Mouse (Mus musculus) C2C12 (cell line): Measurements from ENCODE around the gene Fez1. TPM values are rescaled to one million over a fixed set of nuclear protein-coding genes. Genes with fewer than 3 reads are reported as not detected.

Experiments
- H3K27me3 ChIP-seq: one replicate; pipeline ENCODE4 v1.6.1; 2011; ENCODE audit not compliant: control insufficient read depth, insufficient read depth, insufficient read length
- H3K36me3 ChIP-seq: one replicate; pipeline ENCODE4 v1.6.1; 2011; ENCODE audit not compliant: control insufficient read depth, insufficient read depth
- H3K4me3 ChIP-seq: one replicate; pipeline ENCODE4 v1.5.1; 2011; ENCODE audit warnings: mild to moderate bottlenecking, control low read depth; ENCODE audit not compliant: poor library complexity, insufficient read depth, severe bottlenecking
- H3K79me2 ChIP-seq: one replicate; pipeline ENCODE4 v1.6.1; 2011; ENCODE audit not compliant: control insufficient read depth, insufficient read depth
- H3K79me3 ChIP-seq: one replicate; pipeline ENCODE4 v1.6.1; 2011; ENCODE audit warnings: low read depth, control low read depth
- H3ac ChIP-seq: one replicate; pipeline ENCODE3; 2011; ENCODE audit warnings: low read depth; ENCODE audit not compliant: control insufficient read depth, insufficient read length
- CEBPB ChIP-seq: IDR thresholded peaks from one replicate; pipeline ENCODE4 v1.6.1; 2011; ENCODE audit warnings: low read depth, mild to moderate bottlenecking, control low read depth, moderate library complexity
- CTCF ChIP-seq: IDR thresholded peaks from one replicate; pipeline ENCODE4 v1.5.1; 2011; ENCODE audit not compliant: control insufficient read depth, insufficient read depth, insufficient read length
- FOSL1 ChIP-seq: IDR thresholded peaks from one replicate; pipeline ENCODE4 v1.8.0; 2011; ENCODE audit warnings: mild to moderate bottlenecking, low read length; ENCODE audit not compliant: poor library complexity, insufficient read depth, severe bottlenecking
- MAX ChIP-seq: IDR thresholded peaks from one replicate; pipeline ENCODE4 v1.6.1; 2011; ENCODE audit warnings: mild to moderate bottlenecking, control low read depth
- MYOD1 ChIP-seq: IDR thresholded peaks from one replicate; pipeline ENCODE4 v1.6.1; 2011; ENCODE audit warnings: low read depth; ENCODE audit not compliant: control insufficient read depth, insufficient read length
- MYOG ChIP-seq: IDR thresholded peaks from one replicate; pipeline ENCODE4 v1.6.1; 2011; ENCODE audit not compliant: control insufficient read depth, insufficient read length; ENCODE audit errors: extremely low read depth
- USF1 ChIP-seq: IDR thresholded peaks from one replicate; pipeline ENCODE4 v1.6.1; 2011; ENCODE audit warnings: low read depth, mild to moderate bottlenecking, control low read depth, moderate library complexity
- polyA plus RNA-seq: library from polyadenylated mRNA; unstranded; fragments of >200 nt; fragmentation: generic; extraction: Trizol; gene quantifications from one replicate; pipeline ENCODE4 v1.2.1, GENCODE M21; 2012; ENCODE audit warnings: missing spikeins

Fez1 gene
- polyA plus RNA-seq, 1 experiment, result 0.32 TPM

DNA sequence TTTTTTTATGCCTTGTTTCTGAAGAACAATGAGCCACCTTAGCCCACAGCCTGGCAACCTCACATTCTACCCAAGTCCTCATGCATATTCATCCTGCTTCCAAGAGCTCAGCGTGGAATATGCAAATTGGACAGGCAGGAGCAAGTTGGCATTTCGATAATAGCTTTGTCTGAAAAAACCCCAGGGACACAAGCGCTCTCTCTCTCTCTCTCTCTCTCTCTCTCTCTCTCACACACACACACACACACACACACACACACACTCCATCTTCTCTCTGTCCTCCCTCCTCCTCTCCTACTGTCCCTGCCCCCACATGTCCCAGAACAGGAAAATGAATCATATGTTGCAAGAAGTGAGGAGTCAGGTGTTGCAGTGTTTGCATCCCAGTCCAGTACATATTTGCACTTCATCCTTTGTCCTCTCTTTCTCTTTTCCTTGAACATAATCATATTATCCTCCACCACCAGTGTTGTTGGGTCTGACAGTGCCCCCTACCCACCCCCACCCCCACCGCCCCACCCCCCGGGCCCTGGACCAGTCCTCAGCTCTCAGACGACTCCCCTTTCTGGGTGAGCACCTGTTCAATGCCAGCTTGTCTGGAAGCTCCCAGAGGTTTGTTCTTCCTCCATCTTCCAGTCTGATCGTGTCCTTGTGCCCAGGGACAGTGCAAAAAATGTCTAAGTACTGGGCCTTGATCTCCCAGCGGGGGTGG lies 60.5 kb downstream of the Fez1 start:
- no peaks in the 10 kb centered on the region for H3K27me3 ChIP-seq
- H3K4me3 ChIP-seq, result no peak overlapping the region
- no peak for TF ChIP-seq CEBPB
- no peak for TF ChIP-seq MYOG
- TF ChIP-seq FOSL1, result no peak
- TF ChIP-seq USF1, result no peak
- TF ChIP-seq CTCF, result no peak
- no peak for TF ChIP-seq MAX
- TF ChIP-seq MYOD1, result no peak
- no peaks in the 10 kb centered on the region for H3K79me2 ChIP-seq
- H3K36me3 ChIP-seq, result no peaks in the 10 kb centered on the region
- H3ac ChIP-seq, result no peak overlapping the region
- no peaks in the 10 kb centered on the region for H3K79me3 ChIP-seq

DNA sequence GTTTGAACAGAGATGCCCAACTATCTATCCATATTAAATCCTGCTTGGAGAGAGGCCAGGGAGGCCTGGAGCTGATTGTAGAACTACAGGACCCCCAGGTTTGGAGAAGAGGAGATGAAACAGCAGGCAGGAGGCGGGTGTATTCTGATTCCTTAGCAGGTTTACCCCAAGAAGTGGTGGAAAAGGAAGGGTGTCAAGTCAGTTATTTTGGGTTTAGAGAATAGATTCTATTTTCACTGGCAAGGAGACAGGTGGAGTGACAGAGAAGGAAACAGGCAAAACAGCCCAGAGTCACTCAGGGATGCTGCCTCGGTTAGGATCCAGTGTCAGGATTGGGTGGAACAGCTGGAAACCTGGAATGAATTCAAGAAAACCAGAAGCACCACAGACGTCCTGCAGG lies 61.9 kb downstream of the Fez1 start:
- TF ChIP-seq CEBPB, result no peak
- TF ChIP-seq FOSL1, result no peak
- TF ChIP-seq USF1, result no peak
- no peak for TF ChIP-seq MAX
- TF ChIP-seq MYOD1, result no peak
- no peak for TF ChIP-seq MYOG
- no peak for TF ChIP-seq CTCF
- no peaks in the 10 kb centered on the region for H3K36me3 ChIP-seq

DNA sequence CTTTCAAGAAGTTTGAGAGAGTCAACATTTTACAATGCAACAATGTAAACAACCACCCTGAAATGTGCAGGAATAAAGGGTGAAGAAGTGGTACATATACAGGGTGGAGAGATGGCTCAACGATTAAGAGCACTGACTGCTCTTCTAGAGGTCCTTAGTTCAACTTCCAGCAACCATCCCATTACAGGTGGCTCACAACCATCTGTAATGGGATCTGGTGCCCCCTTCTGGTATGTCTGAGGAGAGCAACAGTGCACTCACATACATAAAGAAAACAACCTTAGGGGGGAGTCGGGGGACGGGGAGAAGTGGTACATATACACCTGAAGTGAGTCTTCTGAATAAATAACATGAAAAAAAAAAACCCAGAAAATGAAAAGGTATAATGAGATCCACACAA lies 63.6 kb downstream of the Fez1 start:
- Histone ChIP-seq H3K36me3 (no peaks in the 10 kb centered on the region), H3K27me3 (no peaks in the 10 kb centered on the region)

More for the DNA sequence above, 61.9 kb downstream of the Fez1 start:
- Histone ChIP-seq H3K79me2 (no peaks in the 10 kb centered on the region), H3ac (no peak overlapping the region), H3K4me3 (no peak overlapping the region), H3K27me3 (no peaks in the 10 kb centered on the region), H3K79me3 (no peaks in the 10 kb centered on the region)

DNA sequence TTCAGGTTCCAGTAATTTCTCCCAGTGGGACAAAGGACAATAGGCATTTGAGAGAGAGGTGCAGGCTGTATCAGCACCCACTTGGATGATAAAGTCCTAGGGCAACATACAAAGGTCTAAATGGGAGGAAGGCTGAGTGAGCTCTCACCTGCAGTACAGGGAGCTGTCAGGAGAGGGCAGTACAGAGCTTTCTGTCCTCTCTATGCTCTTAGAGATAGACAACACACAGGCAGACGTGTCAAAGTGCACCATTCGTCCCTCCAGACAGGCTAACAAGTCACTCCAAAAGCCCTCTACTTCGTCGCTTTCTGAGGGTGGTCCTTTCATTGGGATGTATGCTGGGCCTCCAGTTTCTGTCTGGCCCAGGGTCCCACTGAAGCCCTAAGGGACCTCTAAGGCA lies 68.9 kb downstream of the Fez1 start:
- Histone ChIP-seq H3K79me3 (no peaks in the 10 kb centered on the region), H3K79me2 (no peaks in the 10 kb centered on the region), H3K36me3 (no peaks in the 10 kb centered on the region), H3K4me3 (no peak overlapping the region), H3ac (no peak overlapping the region), H3K27me3 (no peaks in the 10 kb centered on the region)
- TF ChIP-seq MYOD1 (no peak), CTCF (peak; percentile 46), MAX (no peak), MYOG (no peak), USF1 (no peak)

More for the DNA sequence above, 63.6 kb downstream of the Fez1 start:
- no peaks in the 10 kb centered on the region for H3K79me3 ChIP-seq
- no peak overlapping the region for H3ac ChIP-seq
- no peaks in the 10 kb centered on the region for H3K79me2 ChIP-seq
- TF ChIP-seq CEBPB (no peak), USF1 (no peak), MYOD1 (no peak), CTCF (no peak), FOSL1 (no peak), MYOG (no peak), MAX (no peak)
- no peak overlapping the region for H3K4me3 ChIP-seq

DNA sequence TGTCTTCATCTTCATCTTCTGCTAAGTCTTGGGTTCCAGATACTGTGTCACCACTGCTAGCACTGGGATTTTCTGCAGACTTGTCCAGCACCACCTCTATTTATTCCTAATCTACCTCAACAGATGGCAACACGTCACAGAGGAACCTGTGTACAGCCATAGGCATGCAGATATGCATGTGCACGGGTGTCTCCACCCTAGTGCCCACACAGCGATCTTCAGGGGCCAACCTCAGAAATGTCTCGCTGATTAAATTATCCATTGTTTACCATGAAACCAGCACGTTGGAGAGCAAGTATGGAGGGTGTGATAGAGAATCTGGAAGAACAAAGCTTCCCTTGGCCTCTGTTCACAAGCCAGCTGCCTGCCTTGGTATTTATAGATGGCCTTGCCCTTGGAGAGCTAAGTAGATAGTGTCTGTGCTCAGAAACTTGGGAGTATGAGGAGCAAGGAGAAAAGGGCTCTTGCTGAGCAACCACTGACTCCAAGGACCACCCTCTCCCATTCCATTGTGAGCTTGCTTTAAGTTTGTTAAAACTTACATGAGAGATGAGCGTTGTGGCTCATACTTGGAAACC lies 71.8 kb downstream of the Fez1 start:
- Histone ChIP-seq H3K36me3 (no peaks in the 10 kb centered on the region), H3K79me2 (no peaks in the 10 kb centered on the region), H3K4me3 (no peak overlapping the region), H3K79me3 (no peaks in the 10 kb centered on the region), H3K27me3 (no peaks in the 10 kb centered on the region), H3ac (no peak overlapping the region)
- TF ChIP-seq USF1, result no peak

DNA sequence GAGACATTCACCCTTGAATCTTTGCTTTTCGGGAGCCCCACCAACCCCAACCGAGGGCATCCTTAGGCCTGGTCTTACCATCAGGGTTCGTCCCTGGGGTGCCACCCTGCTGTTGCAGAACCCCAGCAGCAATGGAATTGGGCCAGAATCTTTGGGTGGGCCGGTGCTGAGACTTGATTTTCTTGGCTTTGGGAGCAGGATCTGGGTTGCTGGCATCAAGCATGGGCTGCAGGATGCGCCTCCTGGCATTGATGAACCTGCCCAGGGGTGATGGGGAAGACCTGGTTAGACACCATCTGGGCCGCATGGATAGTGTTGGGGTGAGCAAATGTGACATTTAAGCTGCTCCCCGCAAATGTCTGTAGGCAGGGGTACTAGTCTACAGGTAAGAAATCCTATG lies 72.6 kb downstream of the Fez1 start:
- no peak overlapping the region for H3ac ChIP-seq
- H3K27me3 ChIP-seq, result no peaks in the 10 kb centered on the region
- no peaks in the 10 kb centered on the region for H3K79me2 ChIP-seq
- H3K36me3 ChIP-seq, result no peaks in the 10 kb centered on the region
- TF ChIP-seq USF1 (no peak), CEBPB (no peak), MAX (no peak), MYOG (no peak), CTCF (no peak), FOSL1 (no peak), MYOD1 (no peak)
- H3K4me3 ChIP-seq, result no peak overlapping the region
- H3K79me3 ChIP-seq, result no peaks in the 10 kb centered on the region
